Mouse (Mus musculus) left cerebral cortex, adult 6 months (tissue): Measurements from ENCODE around the gene Mettl16. TPM values are rescaled to one million over a fixed set of nuclear protein-coding genes. Genes with fewer than 3 reads are reported as not detected.

Experiments used
- long read RNA-seq, 2 experiments: library from polyadenylated mRNA; unstranded; transcript quantifications; one replicate each; pipeline ENCODE4 v2.0.0; 2019 to 2020
- polyA plus RNA-seq: library from polyadenylated mRNA; unstranded; fragments of <200 nt; fragmentation: Nextera tagmentation; gene quantifications from 2 replicates; pipeline ENCODE4 v1.2.3, GENCODE M21; 2021

The Mettl16 gene
- 13.4 and 15.7 TPM in 2 replicates for polyA plus RNA-seq
- long read RNA-seq, experiment 1, full-length matches to known transcripts, result 84 of 113 reads
- long read RNA-seq, experiment 1, partial matches to known transcripts, result 6 of 113 reads
- long read RNA-seq, experiment 1, other reads (novel, unspliced or antisense), result 23 of 113 reads
- long read RNA-seq, experiment 2, full-length matches to known transcripts, result 22 of 36 reads
- long read RNA-seq, experiment 2, partial matches to known transcripts, result 8 of 36 reads
- long read RNA-seq, experiment 2, other reads (novel, unspliced or antisense), result 6 of 36 reads

DNA sequence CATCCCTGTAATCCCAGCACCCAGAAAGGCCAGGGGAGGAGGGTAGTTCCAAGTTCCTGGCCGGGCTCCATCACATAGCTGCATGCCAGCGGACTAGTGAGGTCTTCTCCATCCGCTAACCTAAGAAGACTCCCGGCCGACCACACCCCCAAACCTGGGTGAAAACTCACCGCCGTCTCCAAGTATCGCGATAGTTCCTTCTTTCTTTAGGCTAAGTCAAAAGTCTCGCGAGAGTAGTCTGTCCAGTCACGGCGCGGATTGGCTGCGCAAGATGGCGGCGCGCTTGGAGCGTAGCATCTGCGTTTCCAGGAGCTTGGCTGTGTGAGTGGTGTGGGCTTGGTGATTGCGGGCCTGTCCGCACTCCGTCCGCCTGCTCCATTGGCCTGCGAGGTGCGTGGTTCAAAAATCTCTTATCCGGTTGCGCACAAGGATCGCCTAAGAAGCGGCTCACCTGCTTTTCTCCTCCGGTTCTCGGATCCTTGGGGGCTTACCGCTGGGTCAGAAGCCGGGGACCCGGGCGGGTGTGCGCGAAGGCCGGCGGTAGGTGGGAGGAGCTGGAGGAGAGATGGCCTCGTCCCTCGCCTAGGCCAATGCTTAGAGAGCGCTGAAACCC lies at the start of gene Mettl16:
TSS of gene Mettl16 (plus strand) at position 236 of the 613 bp plus-strand sequence.

DNA sequence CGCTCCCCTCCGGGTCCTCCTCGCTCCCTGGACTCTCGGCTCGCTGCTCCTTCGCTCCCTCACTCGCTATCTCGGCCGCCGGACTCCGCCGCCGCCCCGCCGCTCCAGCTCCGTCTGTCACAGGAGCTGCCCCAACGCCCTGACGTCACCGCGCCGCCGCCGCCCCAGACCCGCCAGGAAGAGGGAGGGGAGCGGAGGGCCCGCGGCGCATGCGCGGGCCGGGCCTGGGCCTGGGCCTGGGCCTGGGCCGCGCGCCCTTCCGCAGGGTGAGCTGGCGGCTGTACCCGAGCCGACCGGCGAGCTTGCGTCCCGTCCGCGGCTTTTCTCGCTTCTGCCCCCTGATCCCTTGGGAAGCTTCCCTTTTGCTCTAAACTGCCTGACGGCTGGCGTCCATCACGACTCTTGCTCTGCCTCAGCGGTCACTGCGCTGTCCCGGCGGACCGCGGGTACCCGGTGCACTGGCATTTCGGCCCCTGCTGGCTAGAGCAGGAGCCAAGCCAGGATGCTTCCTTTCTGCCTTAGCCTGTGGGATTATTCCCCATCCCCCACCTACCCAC lies 46.3 kb upstream of the Mettl16 start, which contains the start of gene Pafah1b1:
TSS of gene Pafah1b1 (minus strand) at position 436 of the 557 bp plus-strand sequence.

DNA sequence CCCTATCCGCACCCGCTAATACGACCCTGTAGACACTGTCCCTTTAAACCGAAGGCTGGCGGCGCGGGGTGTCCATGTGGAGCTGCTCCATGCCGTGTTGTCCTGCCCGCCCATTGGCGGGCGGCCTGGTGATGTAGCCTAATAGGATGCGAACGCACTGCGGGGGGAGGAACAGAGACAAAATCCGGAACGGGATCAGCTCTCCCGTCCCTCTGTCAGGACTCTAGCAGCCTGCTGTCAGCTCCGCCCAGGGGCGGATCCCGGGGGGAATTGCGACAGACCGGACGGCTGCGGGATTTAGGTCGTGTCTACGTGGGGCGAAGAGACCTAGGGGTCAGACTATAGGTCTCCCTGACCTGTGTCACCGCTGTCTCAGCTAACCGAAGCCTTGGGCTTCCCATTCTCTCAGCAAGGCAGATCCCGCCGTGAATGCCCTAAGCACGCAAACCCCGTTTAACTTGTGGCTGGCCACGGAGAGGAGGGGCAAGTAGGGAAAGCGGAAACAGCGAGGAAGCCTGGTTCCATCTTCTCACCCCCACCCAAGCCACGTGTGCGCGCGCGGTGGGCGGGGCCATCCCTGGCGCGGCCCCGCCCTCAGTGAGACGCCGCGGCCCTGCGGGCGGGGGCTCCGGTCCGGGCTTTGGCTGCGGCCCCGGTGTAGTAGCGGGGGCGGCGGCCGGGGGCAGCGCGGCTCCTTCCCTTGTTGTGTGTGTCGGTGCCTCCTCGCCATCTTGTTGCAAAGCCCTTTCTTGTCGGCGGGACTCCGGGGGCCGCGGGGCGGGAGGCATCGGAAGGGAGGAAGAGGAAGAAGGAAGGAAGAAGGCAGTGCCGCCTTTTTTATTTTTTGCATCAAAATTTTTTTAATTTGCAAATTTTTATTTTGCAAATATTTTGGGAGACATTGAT lies 59.9 kb downstream of the Mettl16 start, which contains the start of gene Mnt:
TSS of gene Mnt (plus strand) at position 665 of the 906 bp plus-strand sequence.

Other genes starting within 250 kb of the Mettl16 start
- 20.6 and 22.9 TPM in 2 replicates for gene Rap1gap2, start 159.9 kb upstream of the Mettl16 start, polyA plus RNA-seq
- 2.0 and 4.8 TPM in 2 replicates for gene Ccdc92b, start 151.2 kb upstream of the Mettl16 start, polyA plus RNA-seq
- gene Cluh, start 121.3 kb upstream of the Mettl16 start, polyA plus RNA-seq, result 11.0 and 15.2 TPM in 2 replicates
- gene Pafah1b1, start 46.2 kb upstream of the Mettl16 start, polyA plus RNA-seq, result 32.7 and 49.6 TPM in 2 replicates
- gene Mnt, start 60.1 kb downstream of the Mettl16 start, polyA plus RNA-seq, result 3.3 and 9.7 TPM in 2 replicates
- gene Sgsm2, start 126.2 kb downstream of the Mettl16 start, polyA plus RNA-seq, result 6.1 and 23.8 TPM in 2 replicates
- 11.4 and 14.3 TPM in 2 replicates for gene Tsr1, start 127.2 kb downstream of the Mettl16 start, polyA plus RNA-seq
- 4.0 and 5.2 TPM in 2 replicates for gene Smg6, start 155.0 kb downstream of the Mettl16 start, polyA plus RNA-seq
- gene Srr, start 155.1 kb downstream of the Mettl16 start, polyA plus RNA-seq, result 52.9 and 63.0 TPM in 2 replicates